ENCODE assay signal across 9 mouse cellular contexts in genomic region chr10:94523711-94524156, GRCm38 (mm10).
DNase-seq lines count a peak whose midpoint lies in the region; ATAC-seq lines count a peak whose summit lies in the region.
"Had no signal": no experiment of that assay in that cellular context is flagged by ENCODE, and none has a peak within 500 bp of the region (broad histone marks: within the 10 kb centered on the region; RNA-seq: fewer than 3 reads in every experiment).

No protein-coding gene starts in this region.

- H3K27ac ChIP-seq in intestine, embryonic 14.5 days (ENCODE audit: low read depth) = no peak overlapping the region
- H3K27ac ChIP-seq: liver, embryonic 15.5 days had no signal

- H3K36me3 ChIP-seq in intestine, embryonic 14.5 days (ENCODE audit: control insufficient read depth, insufficient read depth, low read length) = no peaks in the 10 kb centered on the region
- H3K36me3 ChIP-seq: liver, embryonic 15.5 days had no signal

- peak overlapping the region; percentile 31; the same call in 1 of the 2 replicates for H3K4me2 ChIP-seq in intestine, embryonic 14.5 days (ENCODE audit: low read length)
- H3K4me2 ChIP-seq: liver, embryonic 15.5 days had no signal

- WGBS in intestine, embryonic 14.5 days = 14% methylated on average over 18 of the region's 18 CpGs

- ATAC-seq in intestine, embryonic 14.5 days (replicated peaks; ENCODE audit: low FRiP score, low TSS enrichment, low read depth) = peak; percentile 71; the same call in 1 of the 2 replicates

- H3K9ac ChIP-seq in intestine, embryonic 14.5 days (ENCODE audit: low read length) = no peak overlapping the region
- H3K9ac ChIP-seq: liver, embryonic 15.5 days had no signal

- DNase-seq in left cerebral cortex, adult 18-20 months (ENCODE audit: low spot score in 2 of 2) = peak; percentile 69 to 75
- DNase-seq in left cerebral cortex, adult 11 months (ENCODE audit: low spot score) = no peak
- DNase-seq in embryo, embryonic 11 days = peak; percentile 84
- DNase-seq in gastrocnemius, postnatal 4 days (ENCODE audit: low spot score in 2 of 2) = peak; percentile 57 to 82
- DNase-seq in intestine, embryonic 14.5 days (ENCODE audit: low spot score) = peak; percentile 79
- peak; percentile 90 for DNase-seq in left cerebral cortex, postnatal 4 days
- peak; percentile 62 for DNase-seq in neural tube, embryonic 10.5 days (ENCODE audit: extremely low spot score, low spot score)
- DNase-seq in thymus, postnatal 36 days = peak; percentile 81 to 88

- H3K4me3 ChIP-seq in intestine, embryonic 14.5 days (ENCODE audit: low read depth, low read length) = no peak overlapping the region
- H3K4me3 ChIP-seq: liver, embryonic 15.5 days had no signal

- no peaks in the 10 kb centered on the region for H3K9me3 ChIP-seq in intestine, embryonic 14.5 days (ENCODE audit: control insufficient read depth, low read length)
- H3K9me3 ChIP-seq: liver, embryonic 15.5 days had no signal

- H3K4me1 ChIP-seq in intestine, embryonic 14.5 days (replicated peaks; ENCODE audit: control insufficient read depth, insufficient read depth, low read length) = peaks cover 13% of the 10 kb centered on the region

- H3K27me3 ChIP-seq in intestine, embryonic 14.5 days (replicated peaks; ENCODE audit: control insufficient read depth, insufficient read depth, low read length) = no peaks in the 10 kb centered on the region

- intact Hi-C loops in left cerebral cortex, postnatal 4 days (cut with DNase I) = no loop called here
